Mouse (Mus musculus): Measurements from ENCODE around the gene Bad. TPM values are rescaled to one million over a fixed set of nuclear protein-coding genes. Genes with fewer than 3 reads are reported as not detected.
"Not testable (repeated sequence)": the region's sequence is repeated elsewhere in the genome, so short reads cannot be mapped to it uniquely, and the experiment has no call there.

Bad gene
- polyA plus RNA-seq, 1 experiment from 2014 or later = 90.4 TPM

- Histone ChIP-seq H3K4me2 (peak within 1 kb of the TSS; percentile 87), H3K36me3 (peaks cover 28% of the 10 kb centered on the region), H3K4me1 (replicated peaks) (peaks cover 30% of the 10 kb centered on the region), H3K27ac (replicated peaks) (peak within 1 kb of the TSS; percentile 84), H3K9me3 (no peaks in the 10 kb centered on the region), H3K4me3 (peak within 1 kb of the TSS; percentile 78), H3K27me3 (no peaks in the 10 kb centered on the region), H3K9ac (peak within 1 kb of the TSS; percentile 93)
- 1% methylated on average over 81 of the region's 85 CpGs for WGBS
- peak; percentile 45 for ATAC-seq (ENCODE audit: low read depth)
These were observed 45.6 kb downstream of the Bad start, which contains the start of gene Vegfb for GRCm38 (mm10) chr19:6987061-6987903. Vegfb (minus strand) TSS chr19:6987651.

- no peaks in the 10 kb centered on the region for H3K9me3 ChIP-seq
- ATAC-seq (ENCODE audit: low read depth) = no peak
- peak overlapping the region; percentile 84 for H3K27ac ChIP-seq (replicated peaks)
- H3K4me2 ChIP-seq = peak overlapping the region; percentile 87
- no peaks in the 10 kb centered on the region for H3K27me3 ChIP-seq
- peaks cover 32% of the 10 kb centered on the region for H3K4me1 ChIP-seq (replicated peaks)
- 4% methylated on average over 8 of the region's 8 CpGs for WGBS
- H3K9ac ChIP-seq = peak overlapping the region; percentile 93
- H3K4me3 ChIP-seq = peak overlapping the region; percentile 78
- H3K36me3 ChIP-seq = peaks cover 21% of the 10 kb centered on the region
These were observed 46.2 kb downstream of the Bad start for GRCm38 (mm10) chr19:6987904-6988285.

- ATAC-seq (ENCODE audit: low read depth) = no peak
- 86% methylated on average over 8 of the region's 8 CpGs for WGBS
- Histone ChIP-seq H3K4me1 (replicated peaks) (peaks cover 44% of the 10 kb centered on the region), H3K4me3 (no peak overlapping the region), H3K27me3 (no peaks in the 10 kb centered on the region), H3K9ac (no peak overlapping the region), H3K27ac (replicated peaks) (no peak overlapping the region), H3K36me3 (peaks cover 10% of the 10 kb centered on the region), H3K4me2 (no peak overlapping the region), H3K9me3 (no peaks in the 10 kb centered on the region)
These were observed 47.6 kb downstream of the Bad start for GRCm38 (mm10) chr19:6989251-6989650.

- Histone ChIP-seq H3K9ac (no peak overlapping the region), H3K27me3 (no peaks in the 10 kb centered on the region), H3K36me3 (no peaks in the 10 kb centered on the region), H3K4me3 (no peak overlapping the region), H3K27ac (replicated peaks) (no peak overlapping the region), H3K4me1 (replicated peaks) (peaks cover 58% of the 10 kb centered on the region), H3K4me2 (no peak overlapping the region), H3K9me3 (no peaks in the 10 kb centered on the region)
- no peak for ATAC-seq (ENCODE audit: low read depth)
- 86% methylated on average over 6 of the region's 6 CpGs for WGBS
These were observed 49.1 kb downstream of the Bad start for GRCm38 (mm10) chr19:6990712-6991111.

- H3K9me3 ChIP-seq; H3K36me3 ChIP-seq; H3K4me3 ChIP-seq; ATAC-seq (ENCODE audit: low read depth); H3K9ac ChIP-seq; H3K27me3 ChIP-seq; H3K27ac ChIP-seq (replicated peaks): not testable (repeated sequence)
- WGBS = 90% methylated on average over 6 of the region's 6 CpGs
- Histone ChIP-seq H3K4me2 (peak overlapping the region; percentile 95), H3K4me1 (replicated peaks) (peaks cover 56% of the 10 kb centered on the region)
These were observed 49.5 kb downstream of the Bad start for GRCm38 (mm10) chr19:6991166-6991565.

GRCm38 (mm10) chr19:6992011-6992858 is 50.6 kb downstream of the Bad start, which contains the start of gene Dnajc4:
Dnajc4 (minus strand) TSS chr19:6992572.
- Histone ChIP-seq H3K9me3 (no peaks in the 10 kb centered on the region), H3K4me2 (peak within 1 kb of the TSS; percentile 95), H3K27me3 (no peaks in the 10 kb centered on the region), H3K36me3 (no peaks in the 10 kb centered on the region), H3K4me3 (peak within 1 kb of the TSS; percentile 56), H3K4me1 (replicated peaks) (peaks cover 57% of the 10 kb centered on the region), H3K9ac (peak within 1 kb of the TSS; percentile 78), H3K27ac (replicated peaks) (peak within 1 kb of the TSS; percentile 54)
- peak; percentile 94 for ATAC-seq (ENCODE audit: low read depth)
- WGBS = 2% methylated on average over 37 of the region's 37 CpGs

GRCm38 (mm10) chr19:6993011-6993770 is 51.5 kb downstream of the Bad start:
- peak overlapping the region; percentile 20 for H3K27ac ChIP-seq (replicated peaks)
- H3K27me3 ChIP-seq = no peaks in the 10 kb centered on the region
- H3K4me1 ChIP-seq (replicated peaks) = peaks cover 54% of the 10 kb centered on the region
- H3K9me3 ChIP-seq = no peaks in the 10 kb centered on the region
- H3K4me2 ChIP-seq = peak overlapping the region; percentile 95
- 57% methylated on average over 14 of the region's 14 CpGs for WGBS
- peak overlapping the region; percentile 67 for H3K9ac ChIP-seq
- peaks cover 2% of the 10 kb centered on the region for H3K36me3 ChIP-seq
- peak overlapping the region; percentile 56 for H3K4me3 ChIP-seq
- no peak for ATAC-seq (ENCODE audit: low read depth)

GRCm38 (mm10) chr19:6994002-6994401 is 52.3 kb downstream of the Bad start:
- Histone ChIP-seq H3K27ac (replicated peaks) (no peak overlapping the region), H3K9me3 (no peaks in the 10 kb centered on the region), H3K4me3 (no peak overlapping the region), H3K4me1 (replicated peaks) (peaks cover 52% of the 10 kb centered on the region), H3K9ac (no peak overlapping the region), H3K36me3 (peaks cover 10% of the 10 kb centered on the region), H3K4me2 (no peak overlapping the region), H3K27me3 (no peaks in the 10 kb centered on the region)
- WGBS = 87% methylated on average over 8 of the region's 8 CpGs
- no peak for ATAC-seq (ENCODE audit: low read depth)

- 89% methylated on average over 8 of the region's 8 CpGs for WGBS
- Histone ChIP-seq H3K36me3 (peaks cover 15% of the 10 kb centered on the region), H3K9me3 (no peaks in the 10 kb centered on the region), H3K9ac (peak overlapping the region; percentile 82), H3K27me3 (no peaks in the 10 kb centered on the region), H3K4me1 (replicated peaks) (peaks cover 52% of the 10 kb centered on the region), H3K4me2 (peak overlapping the region; percentile 79; the same call in 1 of the 2 replicates), H3K27ac (replicated peaks) (no peak overlapping the region), H3K4me3 (no peak overlapping the region)
- ATAC-seq (ENCODE audit: low read depth) = no peak
These were observed 52.8 kb downstream of the Bad start for GRCm38 (mm10) chr19:6994489-6994888.

- Histone ChIP-seq H3K9me3 (no peaks in the 10 kb centered on the region), H3K27me3 (no peaks in the 10 kb centered on the region), H3K4me3 (peak overlapping the region; percentile 69), H3K9ac (peak overlapping the region; percentile 82), H3K4me2 (peak overlapping the region; percentile 79), H3K36me3 (peaks cover 24% of the 10 kb centered on the region), H3K27ac (replicated peaks) (peak overlapping the region; percentile 76; the same call in 1 of the 2 replicates), H3K4me1 (replicated peaks) (peaks cover 52% of the 10 kb centered on the region)
- 52% methylated on average over 21 of the region's 21 CpGs for WGBS
- no peak for ATAC-seq (ENCODE audit: low read depth)
These were observed 53.8 kb downstream of the Bad start for GRCm38 (mm10) chr19:6995255-6995991.

GRCm38 (mm10) chr19:6996006-6996405 is 54.3 kb downstream of the Bad start, which contains the start of the genes Nudt22 and Trpt1:
Nudt22 (minus strand) TSS chr19:6996117.
Trpt1 (plus strand) TSS chr19:6996131.
- H3K4me3 ChIP-seq = peak within 1 kb of the TSS; percentile 69
- H3K9ac ChIP-seq = peak within 1 kb of the TSS; percentile 82
- peak within 1 kb of the TSS; percentile 79 for H3K4me2 ChIP-seq
- ATAC-seq (ENCODE audit: low read depth) = peak; percentile 72
- H3K36me3 ChIP-seq = peaks cover 25% of the 10 kb centered on the region
- H3K27me3 ChIP-seq = no peaks in the 10 kb centered on the region
- H3K27ac ChIP-seq (replicated peaks) = peak within 1 kb of the TSS; percentile 76
- peaks cover 52% of the 10 kb centered on the region for H3K4me1 ChIP-seq (replicated peaks)
- no peaks in the 10 kb centered on the region for H3K9me3 ChIP-seq
- WGBS = under 1% methylated on average over 24 of the region's 24 CpGs
